Mouse (Mus musculus): ENCODE results near the gene N4bp2l2. TPM values are rescaled to one million over a fixed set of nuclear protein-coding genes. Genes with fewer than 3 reads are reported as not detected.
"Not testable (repeated sequence)": the region's sequence is repeated elsewhere in the genome, so short reads cannot be mapped to it uniquely, and the experiment has no call there.

N4bp2l2 gene
- polyA plus RNA-seq, 1 experiment, result 33.6 TPM

GRCm38 (mm10) chr5:150644926-150645325 lies 21.1 kb downstream of the N4bp2l2 start:
- TF ChIP-seq CTCF (IDR thresholded peaks at IDR 0.05; ENCODE audit: extremely low read depth, insufficient read depth, low read length) (no peak), POLR2A (IDR thresholded peaks at IDR 0.05; ENCODE audit: extremely low read depth, insufficient read depth, low read length) (no peak)
- Histone ChIP-seq H3K4me3 (ENCODE audit: insufficient read depth, low read length) (no peak overlapping the region), H3K4me1 (ENCODE audit: control insufficient read depth, insufficient read depth, low read length) (no peaks in the 10 kb centered on the region), H3K27ac (ENCODE audit: insufficient read depth, low read length) (no peak overlapping the region)

DNA sequence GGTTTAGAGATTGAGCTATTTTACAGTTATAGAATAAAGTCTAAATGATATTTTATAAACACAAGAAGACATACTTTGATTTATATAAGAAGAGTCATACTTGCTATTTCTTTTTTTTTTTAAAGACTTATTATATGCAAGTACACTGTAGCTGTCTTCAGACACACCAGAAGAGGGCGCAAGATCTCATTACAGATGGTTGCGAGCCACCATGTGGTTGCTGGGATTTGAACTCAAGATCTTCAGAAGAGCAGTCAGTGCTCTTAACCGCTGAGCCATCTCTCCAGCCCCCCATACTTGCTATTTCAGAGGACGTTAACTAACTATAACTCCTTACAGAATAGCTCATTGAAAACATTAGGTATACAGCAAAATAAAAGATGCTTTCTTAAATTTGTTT lies 22.6 kb downstream of the N4bp2l2 start:
- H3K27ac ChIP-seq (ENCODE audit: insufficient read depth, low read length); H3K4me3 ChIP-seq (ENCODE audit: insufficient read depth, low read length); H3K4me1 ChIP-seq (ENCODE audit: control insufficient read depth, insufficient read depth, low read length): not testable (repeated sequence)

DNA sequence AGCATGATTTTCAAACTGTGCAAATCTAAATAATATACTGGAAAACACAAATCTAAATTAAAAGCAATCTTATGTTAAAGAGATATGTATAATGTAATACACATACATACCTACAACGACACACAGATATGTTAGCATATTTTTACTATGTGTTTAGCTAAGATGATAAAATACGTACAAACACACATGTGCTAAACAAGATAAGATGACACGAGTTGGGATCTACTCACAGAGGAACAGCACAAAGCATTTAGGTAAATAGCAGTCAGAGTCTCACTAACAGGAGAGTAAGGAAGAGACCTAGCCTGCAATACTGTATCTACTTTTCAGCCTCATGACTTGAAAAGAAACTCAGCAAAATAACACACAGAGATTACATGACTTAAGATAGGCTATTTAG lies 24.5 kb downstream of the N4bp2l2 start:
- Histone ChIP-seq H3K4me1 (ENCODE audit: control insufficient read depth, insufficient read depth, low read length) (no peaks in the 10 kb centered on the region), H3K27ac (ENCODE audit: insufficient read depth, low read length) (no peak overlapping the region), H3K4me3 (ENCODE audit: insufficient read depth, low read length) (no peak overlapping the region)
- no peak for TF ChIP-seq CTCF (IDR thresholded peaks at IDR 0.05; ENCODE audit: extremely low read depth, insufficient read depth, low read length)
- no peak for TF ChIP-seq POLR2A (IDR thresholded peaks at IDR 0.05; ENCODE audit: extremely low read depth, insufficient read depth, low read length)

- TF ChIP-seq POLR2A (IDR thresholded peaks at IDR 0.05; ENCODE audit: extremely low read depth, insufficient read depth, low read length) (no peak), CTCF (IDR thresholded peaks at IDR 0.05; ENCODE audit: extremely low read depth, insufficient read depth, low read length) (no peak)
- H3K4me1 ChIP-seq (ENCODE audit: control insufficient read depth, insufficient read depth, low read length), result no peaks in the 10 kb centered on the region
- H3K27ac ChIP-seq (ENCODE audit: insufficient read depth, low read length), result no peak overlapping the region
- no peak overlapping the region for H3K4me3 ChIP-seq (ENCODE audit: insufficient read depth, low read length)
These were observed 36.3 kb downstream of the N4bp2l2 start for GRCm38 (mm10) chr5:150629692-150630091.

GRCm38 (mm10) chr5:150629272-150629671 lies 36.7 kb downstream of the N4bp2l2 start:
- TF ChIP-seq POLR2A (IDR thresholded peaks at IDR 0.05; ENCODE audit: extremely low read depth, insufficient read depth, low read length), result no peak
- no peak for TF ChIP-seq CTCF (IDR thresholded peaks at IDR 0.05; ENCODE audit: extremely low read depth, insufficient read depth, low read length)
- Histone ChIP-seq H3K27ac (ENCODE audit: insufficient read depth, low read length) (no peak overlapping the region), H3K4me1 (ENCODE audit: control insufficient read depth, insufficient read depth, low read length) (no peaks in the 10 kb centered on the region), H3K4me3 (ENCODE audit: insufficient read depth, low read length) (no peak overlapping the region)

GRCm38 (mm10) chr5:150625528-150625927 lies 40.5 kb downstream of the N4bp2l2 start:
- Histone ChIP-seq H3K4me1 (ENCODE audit: control insufficient read depth, insufficient read depth, low read length) (no peaks in the 10 kb centered on the region), H3K4me3 (ENCODE audit: insufficient read depth, low read length) (no peak overlapping the region)
- TF ChIP-seq POLR2A (IDR thresholded peaks at IDR 0.05; ENCODE audit: extremely low read depth, insufficient read depth, low read length) (no peak), CTCF (IDR thresholded peaks at IDR 0.05; ENCODE audit: extremely low read depth, insufficient read depth, low read length) (no peak)

GRCm38 (mm10) chr5:150622792-150623191 lies 43.2 kb downstream of the N4bp2l2 start:
- TF ChIP-seq POLR2A (IDR thresholded peaks at IDR 0.05; ENCODE audit: extremely low read depth, insufficient read depth, low read length), result no peak
- TF ChIP-seq CTCF (IDR thresholded peaks at IDR 0.05; ENCODE audit: extremely low read depth, insufficient read depth, low read length), result no peak
- H3K4me1 ChIP-seq (ENCODE audit: control insufficient read depth, insufficient read depth, low read length), result no peaks in the 10 kb centered on the region
- no peak overlapping the region for H3K4me3 ChIP-seq (ENCODE audit: insufficient read depth, low read length)
- H3K27ac ChIP-seq (ENCODE audit: insufficient read depth, low read length), result no peak overlapping the region

More at GRCm38 (mm10) chr5:150625528-150625927, 40.5 kb downstream of the N4bp2l2 start:
- no peak overlapping the region for H3K27ac ChIP-seq (ENCODE audit: insufficient read depth, low read length)

DNA sequence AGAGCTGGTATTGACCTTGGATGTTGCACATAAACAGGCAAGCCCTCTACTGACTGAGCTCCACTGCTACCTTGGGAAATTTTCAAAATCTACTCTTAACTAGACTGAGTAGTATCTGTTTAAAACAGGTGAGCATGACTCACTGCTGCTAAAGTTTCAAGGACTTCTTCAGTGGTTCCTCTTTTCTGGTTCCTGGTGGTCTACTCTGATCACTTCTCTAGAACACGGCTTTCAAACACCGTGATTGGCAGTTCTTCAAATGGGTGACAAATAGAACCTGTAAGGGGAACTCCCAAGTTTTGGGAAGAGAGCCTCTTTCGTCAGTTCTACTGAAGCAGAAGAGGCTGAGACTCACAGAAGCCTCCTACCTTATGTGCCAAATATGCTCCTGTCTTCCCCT lies 44.4 kb downstream of the N4bp2l2 start:
- H3K27ac ChIP-seq (ENCODE audit: insufficient read depth, low read length), result no peak overlapping the region
- TF ChIP-seq CTCF (IDR thresholded peaks at IDR 0.05; ENCODE audit: extremely low read depth, insufficient read depth, low read length) (no peak), POLR2A (IDR thresholded peaks at IDR 0.05; ENCODE audit: extremely low read depth, insufficient read depth, low read length) (no peak)
- H3K4me1 ChIP-seq (ENCODE audit: control insufficient read depth, insufficient read depth, low read length), result no peaks in the 10 kb centered on the region
- no peak overlapping the region for H3K4me3 ChIP-seq (ENCODE audit: insufficient read depth, low read length)

- H3K27ac ChIP-seq (ENCODE audit: insufficient read depth, low read length), result no peak overlapping the region
- no peak for TF ChIP-seq CTCF (IDR thresholded peaks at IDR 0.05; ENCODE audit: extremely low read depth, insufficient read depth, low read length)
- TF ChIP-seq POLR2A (IDR thresholded peaks at IDR 0.05; ENCODE audit: extremely low read depth, insufficient read depth, low read length), result no peak
- H3K4me1 ChIP-seq (ENCODE audit: control insufficient read depth, insufficient read depth, low read length), result no peaks in the 10 kb centered on the region
- no peak overlapping the region for H3K4me3 ChIP-seq (ENCODE audit: insufficient read depth, low read length)
These were observed 45.3 kb downstream of the N4bp2l2 start for GRCm38 (mm10) chr5:150620588-150621135.

DNA sequence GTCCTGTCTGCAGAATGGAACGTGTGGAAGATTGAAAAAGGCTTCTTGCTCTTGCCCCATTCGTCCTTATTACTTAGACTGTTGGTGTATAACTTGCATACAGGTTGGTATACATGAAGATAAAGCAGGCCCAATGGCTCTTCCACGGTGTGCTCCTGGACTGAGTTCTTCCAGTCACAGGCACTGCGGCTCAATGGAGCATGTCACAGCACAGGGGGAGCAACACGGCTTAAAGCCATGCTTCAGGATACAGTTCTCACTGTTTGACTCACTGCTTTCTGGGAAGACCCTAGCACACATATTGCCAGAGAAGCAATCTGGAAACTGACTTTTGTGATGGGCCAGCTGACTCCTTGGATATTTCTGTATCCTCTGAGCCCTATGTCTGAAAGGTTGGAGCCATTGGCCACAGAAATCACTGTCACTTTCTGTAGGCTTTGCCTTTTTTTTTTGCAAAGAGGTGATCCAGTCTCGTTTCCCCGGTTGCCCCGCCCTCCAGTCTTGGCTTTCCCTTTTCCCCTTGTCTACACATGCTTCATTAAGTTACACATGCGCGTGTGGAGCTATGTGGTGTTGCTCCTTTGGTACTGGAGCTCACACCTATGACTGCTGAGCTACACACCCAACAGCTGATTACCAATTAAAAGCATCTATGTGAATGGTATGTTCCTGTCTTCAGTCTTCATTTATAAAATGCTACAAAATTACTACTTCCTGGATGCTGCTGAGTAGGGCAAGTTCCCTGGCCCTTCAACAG lies 47.2 kb downstream of the N4bp2l2 start:
- no peak overlapping the region for H3K27ac ChIP-seq (ENCODE audit: insufficient read depth, low read length)
- H3K4me3 ChIP-seq (ENCODE audit: insufficient read depth, low read length), result no peak overlapping the region
- H3K4me1 ChIP-seq (ENCODE audit: control insufficient read depth, insufficient read depth, low read length), result no peaks in the 10 kb centered on the region
- TF ChIP-seq POLR2A (IDR thresholded peaks at IDR 0.05; ENCODE audit: extremely low read depth, insufficient read depth, low read length) (no peak), CTCF (IDR thresholded peaks at IDR 0.05; ENCODE audit: extremely low read depth, insufficient read depth, low read length) (no peak)
